Mouse (Mus musculus) T-helper 17 cell (primary cell): Measurements from ENCODE around the gene Strada.

Source experiments
- in situ Hi-C, 2 experiments: fragments of 300-600 bp; cut with MboI, MseI; formaldehyde crosslinking; loops; 1 replicate in 1 of 2; 2 replicates in 1 of 2; pipeline ENCODE4 v1.15.1; 2025; ENCODE audit warnings: high pct_unique_total_duplicates in 2 of 2

Gene Strada

DNA sequence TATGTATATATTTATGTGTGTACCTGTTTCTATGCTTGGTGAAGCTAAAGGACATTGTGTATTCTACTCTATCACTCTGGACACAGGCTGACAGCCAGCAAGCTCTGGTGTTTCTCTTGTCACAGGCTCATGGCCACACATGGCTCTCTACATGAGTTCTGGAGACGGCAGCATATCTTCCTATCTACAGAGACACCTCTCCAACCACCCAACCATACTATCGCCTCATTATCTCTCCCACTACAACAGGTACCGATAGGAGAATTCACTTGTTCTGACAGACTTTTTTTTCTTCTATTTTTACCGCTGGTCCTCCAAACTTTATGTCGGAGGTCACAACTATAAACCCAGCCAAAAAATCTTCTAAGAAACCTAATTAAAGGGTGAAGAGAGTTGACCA lies 9.7 kb downstream of the Strada start:
- in situ Hi-C loops: loop anchor here in 1 of 2 experiments (5.0 to 10.0 kb wide), 2 partner anchors 40 to 933 kb away; no protein-coding TSS in a partner anchor

DNA sequence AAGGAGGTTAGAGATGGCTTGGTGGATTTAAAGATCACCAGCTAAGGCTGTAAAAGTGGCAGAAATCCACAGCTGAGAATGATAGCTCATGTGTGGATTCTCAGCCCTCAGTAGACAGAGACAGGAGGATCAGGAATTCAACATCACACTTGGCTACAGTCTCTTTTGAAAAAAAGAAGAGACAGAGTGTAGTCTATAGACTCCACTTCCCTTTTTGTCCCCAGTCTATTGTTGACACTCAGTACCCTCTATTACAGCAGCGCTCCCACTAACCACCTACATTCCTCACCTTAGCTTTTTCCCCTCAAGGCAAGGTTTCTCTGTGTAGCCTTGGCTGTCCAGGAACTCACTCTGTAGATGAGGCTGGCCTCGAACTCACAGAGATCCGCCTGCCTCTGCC lies 10.3 kb downstream of the Strada start:
- in situ Hi-C loops: loop anchor here in 1 of 2 experiments (5.0 to 10.0 kb wide), 2 partner anchors 39 to 933 kb away; no protein-coding TSS in a partner anchor

DNA sequence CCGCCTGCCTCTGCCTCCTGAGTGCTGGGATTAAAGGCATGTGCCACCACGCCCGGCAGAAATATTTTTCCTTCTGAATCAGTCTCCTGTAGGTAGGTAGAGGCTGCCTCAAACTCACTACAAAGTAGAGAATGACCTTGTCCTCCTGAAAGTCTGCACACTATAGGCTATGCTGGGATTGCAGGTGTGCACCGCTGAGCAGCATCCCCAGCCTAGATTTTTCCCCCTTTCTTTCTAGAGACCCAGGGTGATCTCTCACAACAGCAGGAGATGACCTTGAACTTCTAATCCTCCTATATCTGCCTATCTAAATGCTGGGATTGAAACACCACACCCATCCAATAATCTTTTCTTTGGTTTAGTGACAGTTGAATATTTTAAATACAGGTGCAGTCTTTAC lies 14.6 kb downstream of the Strada start:
- in situ Hi-C loops: no loop called here

DNA sequence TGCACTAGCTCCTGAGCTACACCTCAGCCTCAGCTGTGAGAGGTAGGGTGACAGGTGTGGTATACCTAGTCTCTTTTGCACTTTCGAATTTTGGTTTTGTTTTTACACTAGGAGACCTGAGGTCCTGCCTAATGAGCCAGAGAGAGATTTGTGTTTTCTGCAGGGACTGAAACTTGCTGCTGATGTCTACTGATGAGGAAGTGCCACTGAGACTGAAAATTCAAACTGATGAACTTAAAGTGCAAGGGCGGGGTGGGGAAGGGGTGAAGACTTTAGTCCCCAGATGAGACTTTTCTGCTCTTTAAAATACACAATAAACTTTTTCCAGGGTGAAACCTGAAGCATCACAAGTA lies 21.5 kb downstream of the Strada start:
- in situ Hi-C loops: no loop called here

DNA sequence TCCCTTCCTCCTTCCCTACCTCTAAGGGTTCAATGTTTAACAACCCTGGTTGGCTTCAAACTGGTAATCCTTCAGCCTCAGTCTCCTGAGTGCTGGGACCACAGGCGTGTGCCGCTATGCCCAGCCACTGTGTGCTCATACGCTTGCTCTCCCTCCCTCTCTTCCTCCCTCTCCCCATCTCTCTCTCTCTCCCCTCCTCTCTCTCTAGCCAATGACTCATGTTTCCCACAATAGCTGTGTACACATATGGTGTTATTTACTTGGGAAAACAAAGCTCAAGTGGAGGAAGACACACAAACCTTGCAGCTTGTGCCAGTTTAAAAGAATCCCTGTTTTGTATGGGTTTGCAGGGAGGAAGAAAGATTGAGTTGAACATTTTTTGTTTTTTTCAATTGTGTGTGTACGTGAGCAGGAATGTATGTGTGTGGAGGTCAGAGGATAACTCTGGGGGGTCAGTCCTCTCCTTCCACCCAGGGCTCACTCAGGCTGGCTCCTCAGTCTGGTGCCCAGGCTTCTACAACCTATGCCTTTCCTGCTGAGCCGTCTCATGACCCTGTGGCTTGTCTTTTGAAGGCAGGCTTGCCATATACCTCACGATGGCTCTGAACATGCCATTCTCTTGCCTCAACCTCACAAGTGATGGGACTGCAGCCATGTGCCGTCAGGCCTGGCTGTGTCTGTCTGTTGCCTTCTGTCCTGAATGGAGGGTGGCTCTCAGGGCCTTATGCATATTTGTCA lies 22.1 kb downstream of the Strada start:
- in situ Hi-C loops: no loop called here

DNA sequence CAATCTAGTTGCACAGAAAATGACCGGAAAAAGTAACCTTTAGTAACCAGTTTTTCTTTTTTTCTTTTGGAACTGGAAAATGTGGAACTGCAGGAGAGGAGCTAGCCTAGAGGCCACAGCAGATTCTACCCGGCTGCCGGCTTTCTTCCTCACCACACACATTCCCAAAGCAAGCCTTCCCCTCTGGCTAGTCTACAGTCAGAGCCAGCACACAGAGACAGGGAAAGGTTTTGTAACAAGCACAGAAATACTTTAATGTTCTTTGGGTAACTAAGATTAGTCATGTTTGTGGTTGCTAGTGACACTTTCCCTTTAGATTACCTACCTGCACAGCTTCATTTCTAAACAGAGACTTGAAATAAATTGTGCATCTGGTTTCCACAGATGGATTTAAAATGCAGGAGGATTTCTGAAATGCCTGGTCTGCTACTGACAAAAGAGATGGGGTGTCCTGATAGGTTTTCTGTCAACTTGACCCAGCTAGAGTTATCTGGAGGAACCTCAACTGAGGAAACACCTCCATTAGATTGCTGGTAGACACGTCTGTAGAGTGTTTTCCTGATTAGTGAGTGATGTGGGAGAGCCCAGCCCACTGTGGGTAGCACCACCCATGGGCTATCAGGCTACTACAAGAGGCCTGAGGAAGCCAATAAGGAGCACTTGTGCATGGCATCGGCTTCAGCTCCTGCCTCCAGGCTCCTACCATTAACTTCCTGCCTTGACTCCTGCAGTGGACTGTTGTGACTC lies 23.8 kb downstream of the Strada start:
- in situ Hi-C loops: no loop called here

DNA sequence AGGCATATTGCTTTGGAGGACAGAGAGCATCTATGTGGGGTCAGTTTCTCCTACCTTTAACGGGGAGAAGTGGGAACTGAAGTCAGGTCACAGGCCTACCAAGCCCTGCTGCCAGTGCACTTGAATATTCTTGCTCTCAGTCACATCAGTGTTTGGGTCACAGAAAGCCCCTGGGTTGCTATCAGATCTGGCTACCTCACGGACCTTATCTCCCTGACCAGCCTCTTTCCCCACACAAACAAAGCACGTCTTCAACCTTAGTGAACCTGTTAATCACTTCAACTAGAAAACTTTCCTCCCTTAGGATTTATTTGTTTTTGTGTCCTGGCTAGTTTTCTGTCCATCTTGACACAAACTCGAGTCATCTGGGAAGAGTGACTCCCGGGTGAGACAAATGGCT lies 25.6 kb downstream of the Strada start:
- in situ Hi-C loops: no loop called here

DNA sequence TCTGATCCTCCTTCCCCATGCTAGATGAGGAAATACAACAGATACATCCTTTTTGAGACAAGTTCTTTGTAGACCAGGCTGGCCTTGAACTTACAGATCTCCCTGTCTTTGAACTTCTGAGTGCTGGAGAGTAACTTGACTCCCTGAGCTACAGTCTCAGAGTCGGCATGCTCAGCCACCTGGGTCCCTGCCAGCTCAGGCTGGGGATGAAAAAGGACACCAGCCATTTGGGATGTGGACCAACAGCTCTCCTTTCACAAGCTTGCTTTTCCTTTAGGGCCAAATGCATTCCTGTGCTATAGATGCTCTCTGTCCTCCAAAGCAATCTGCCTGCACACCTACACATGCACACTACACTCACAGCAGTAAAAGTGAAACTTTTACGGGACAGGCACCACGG lies 26.9 kb downstream of the Strada start:
- in situ Hi-C loops: no loop called here

DNA sequence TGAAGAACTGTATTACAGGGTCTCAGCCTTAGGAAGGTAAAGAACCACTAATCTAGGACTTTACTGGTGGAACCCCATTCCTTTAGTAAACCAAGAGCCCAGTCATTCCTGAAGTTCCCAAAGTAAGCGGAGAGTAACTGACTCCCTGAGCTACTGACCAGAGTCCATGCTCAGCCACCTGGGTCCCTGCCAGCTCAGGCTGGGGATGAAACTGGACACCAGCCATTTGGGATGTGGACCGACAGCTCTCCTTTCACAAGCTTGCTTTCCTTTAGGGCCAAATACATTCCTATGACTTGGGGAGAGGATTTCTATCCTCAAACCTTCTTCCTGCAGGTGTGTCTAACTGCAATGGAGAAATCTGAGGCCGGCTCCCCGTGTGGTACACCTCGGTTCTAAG lies 27.6 kb downstream of the Strada start:
- in situ Hi-C loops: loop anchor here in 1 of 2 experiments (5.0 kb wide), 1 partner anchor 227 kb away; no protein-coding TSS in a partner anchor

DNA sequence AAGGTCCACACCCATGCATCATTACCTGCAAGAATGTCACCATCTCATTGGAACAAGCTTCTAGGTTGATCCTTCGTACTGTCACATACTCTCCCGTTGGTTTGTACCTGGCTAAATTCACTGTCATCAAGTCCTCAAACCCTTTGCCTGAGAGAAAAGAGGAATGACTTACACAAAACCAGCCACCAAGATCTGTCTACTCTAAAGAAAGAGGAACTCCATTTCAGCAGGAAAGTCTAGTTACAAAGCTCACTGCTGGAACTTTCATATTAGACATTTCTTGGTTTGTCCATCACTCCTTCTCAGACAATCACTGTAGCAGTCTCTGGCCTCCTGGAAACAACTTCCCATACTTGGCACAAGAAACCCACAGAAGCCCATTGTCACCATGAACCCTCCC lies 28.7 kb downstream of the Strada start:
- in situ Hi-C loops: loop anchor here in 1 of 2 experiments (5.0 kb wide), 1 partner anchor 226 kb away; no protein-coding TSS in a partner anchor

DNA sequence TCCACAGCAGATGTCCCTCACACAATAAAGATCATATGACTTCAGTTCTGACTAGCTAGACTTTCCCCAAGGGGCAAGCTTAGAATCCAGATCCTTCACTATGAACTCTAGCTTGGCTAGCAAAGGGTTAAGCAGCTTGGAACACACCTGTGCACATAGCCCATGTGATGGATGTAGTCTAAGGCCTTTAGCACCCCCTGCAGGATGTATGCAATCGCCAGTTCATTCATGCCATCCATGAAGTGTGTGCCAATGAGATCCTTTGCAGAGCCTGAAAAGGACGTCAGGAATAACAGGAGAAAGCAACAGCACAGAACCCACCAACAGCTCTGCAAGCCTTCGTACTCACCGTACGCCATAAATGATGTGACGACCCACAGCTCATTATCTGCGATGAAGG lies 31.2 kb downstream of the Strada start:
- in situ Hi-C loops: loop anchor here in 1 of 2 experiments (5.0 kb wide), 1 partner anchor 224 kb away; no protein-coding TSS in a partner anchor

DNA sequence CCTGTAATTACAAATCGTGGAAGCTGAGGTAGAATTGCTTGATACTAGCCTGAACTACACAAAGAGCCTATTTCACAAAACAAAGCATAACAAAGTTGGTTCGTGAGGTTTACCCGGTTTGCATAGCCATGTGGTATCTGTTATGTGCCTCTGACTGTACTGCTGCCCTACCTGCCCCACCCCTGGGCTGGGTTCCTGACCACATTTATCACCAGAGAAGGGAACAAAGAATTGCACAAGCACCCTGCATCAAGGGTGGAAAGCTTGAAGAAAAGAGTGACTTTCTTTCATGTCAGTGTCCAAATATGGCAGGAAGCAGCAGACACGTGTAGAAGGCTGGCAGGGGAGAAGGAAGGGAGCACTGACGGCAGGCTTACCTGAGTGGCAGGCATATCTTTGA lies 34.5 kb downstream of the Strada start:
- in situ Hi-C loops: loop anchor here in 1 of 2 experiments (10.0 kb wide), 1 partner anchor 517 kb away; no protein-coding TSS in a partner anchor

DNA sequence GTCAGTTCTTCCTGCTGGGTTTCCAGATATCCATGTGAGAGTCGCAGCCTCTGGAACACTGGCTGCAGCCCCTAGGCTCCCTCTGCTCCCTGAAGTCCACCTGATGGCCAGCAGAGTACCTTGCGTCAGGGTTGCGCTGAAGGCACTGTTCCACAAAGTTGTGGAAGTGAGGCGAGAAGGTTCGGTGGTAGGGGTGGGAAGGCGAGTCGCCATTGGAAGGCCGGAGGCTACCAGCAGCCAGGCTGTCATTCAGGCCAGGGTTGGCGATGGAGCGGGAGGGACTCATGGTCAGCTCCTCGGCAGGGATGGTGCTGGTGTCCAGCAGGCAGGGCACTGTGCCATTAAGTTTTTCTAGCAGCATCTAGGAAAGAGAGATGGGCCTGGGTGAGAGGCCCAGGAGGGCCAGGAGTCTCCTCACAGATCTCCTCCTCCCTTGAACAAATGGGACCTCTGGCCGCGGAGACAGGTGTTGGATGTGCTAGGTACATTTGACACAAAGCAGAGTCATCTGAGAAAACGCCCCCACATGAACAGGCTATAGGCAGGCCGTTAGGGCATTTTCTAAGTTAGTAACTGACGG lies 37.3 kb downstream of the Strada start:
- in situ Hi-C loops: loop anchor here in 1 of 2 experiments (5.0 to 10.0 kb wide), 2 partner anchors 48 to 520 kb away; no protein-coding TSS in a partner anchor

DNA sequence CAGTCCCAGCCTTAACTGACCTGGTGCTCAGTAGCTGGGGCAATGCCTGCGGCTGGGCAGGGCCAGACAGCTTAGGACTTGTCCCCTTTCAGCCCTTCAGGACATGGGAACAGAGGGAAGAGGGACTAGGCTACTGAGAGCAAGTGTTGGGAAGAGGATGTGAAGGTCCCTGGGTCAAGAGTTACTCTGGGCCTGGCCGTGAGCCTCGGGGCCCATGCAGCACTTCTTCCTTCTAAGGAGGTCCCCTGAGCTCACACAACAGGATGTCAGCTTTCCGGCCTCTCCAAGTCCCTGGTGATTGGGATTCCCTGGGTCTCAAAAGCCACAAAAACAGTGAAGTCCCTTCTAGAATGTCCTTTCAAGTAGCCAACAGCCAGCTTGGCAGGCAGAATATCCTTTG lies 38.4 kb downstream of the Strada start:
- in situ Hi-C loops: loop anchor here in 1 of 2 experiments (5.0 to 10.0 kb wide), 2 partner anchors 49 to 521 kb away; no protein-coding TSS in a partner anchor

DNA sequence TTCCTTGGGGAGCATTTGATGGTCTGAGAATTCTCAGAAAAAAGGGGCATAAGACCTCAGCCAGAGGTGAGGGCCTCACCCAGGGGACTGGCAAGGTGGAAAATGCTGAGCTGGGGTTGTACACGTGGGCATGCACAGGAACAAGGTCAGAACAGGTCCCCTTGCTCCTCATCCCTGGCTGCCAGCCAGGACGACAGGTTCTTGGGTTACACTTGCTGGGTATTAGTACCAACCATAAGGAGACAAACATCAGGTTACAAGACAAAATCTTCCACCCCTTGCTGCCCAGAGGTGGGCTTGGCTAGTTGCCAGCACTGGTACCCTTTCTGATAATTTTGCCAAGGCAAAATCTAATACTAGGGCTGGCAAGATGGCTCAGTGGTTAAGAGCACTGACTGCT lies 39.7 kb downstream of the Strada start:
- in situ Hi-C loops: loop anchor here in 1 of 2 experiments (5.0 to 10.0 kb wide), 2 partner anchors 50 to 523 kb away; no protein-coding TSS in a partner anchor

DNA sequence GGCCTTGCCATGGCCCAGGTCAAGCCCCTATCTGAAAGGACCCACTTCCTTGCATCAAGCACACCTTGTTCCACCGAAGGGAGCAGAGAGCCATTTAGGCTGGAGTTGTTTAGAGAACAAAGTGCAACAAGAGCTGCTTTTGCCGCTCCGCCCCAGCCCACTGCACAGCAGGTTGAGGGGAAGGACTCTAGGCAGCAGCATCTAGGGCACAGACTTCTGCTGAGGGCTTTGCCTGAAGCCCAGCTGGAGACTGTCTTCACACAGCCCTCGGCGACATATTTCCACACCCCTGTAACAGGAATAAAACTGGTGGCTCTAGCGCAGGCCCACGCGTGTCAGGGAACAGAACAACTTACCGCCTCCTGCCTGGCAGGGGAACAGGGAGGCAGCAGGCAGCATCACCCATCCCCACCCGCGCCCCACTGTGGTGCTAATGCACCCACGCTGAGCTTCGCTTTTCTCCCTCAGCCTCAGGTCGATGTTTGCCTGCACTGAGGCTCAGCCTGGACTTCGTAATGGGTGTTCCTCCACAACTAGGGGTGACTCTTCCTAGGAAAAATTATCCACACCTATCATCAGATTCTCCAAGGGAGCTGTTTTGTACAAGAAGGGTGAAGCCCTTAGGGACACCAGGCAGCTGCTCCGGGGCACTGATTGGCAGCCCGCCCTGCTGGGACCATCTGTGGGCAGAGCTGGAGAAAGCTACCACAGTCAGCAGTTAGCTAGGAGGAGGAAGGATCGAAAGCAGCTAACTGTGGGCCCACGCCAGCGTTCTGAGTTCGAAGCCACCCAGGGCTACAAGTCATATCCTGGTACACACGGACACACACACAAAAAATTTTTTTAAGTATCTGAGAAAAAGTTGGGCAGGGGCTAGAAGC lies 40.9 kb downstream of the Strada start, which contains the start of the genes Gm10840 and Limd2:
Gene Gm10840, plus strand, starts transcription at position 10 of the 881 bp plus-strand sequence.
Gene Limd2, minus strand, starts transcription at position 20 of the 881 bp plus-strand sequence.
- in situ Hi-C loops: loop anchor here in 1 of 2 experiments (5.0 to 10.0 kb wide), 2 partner anchors 51 to 524 kb away; no protein-coding TSS in a partner anchor

DNA sequence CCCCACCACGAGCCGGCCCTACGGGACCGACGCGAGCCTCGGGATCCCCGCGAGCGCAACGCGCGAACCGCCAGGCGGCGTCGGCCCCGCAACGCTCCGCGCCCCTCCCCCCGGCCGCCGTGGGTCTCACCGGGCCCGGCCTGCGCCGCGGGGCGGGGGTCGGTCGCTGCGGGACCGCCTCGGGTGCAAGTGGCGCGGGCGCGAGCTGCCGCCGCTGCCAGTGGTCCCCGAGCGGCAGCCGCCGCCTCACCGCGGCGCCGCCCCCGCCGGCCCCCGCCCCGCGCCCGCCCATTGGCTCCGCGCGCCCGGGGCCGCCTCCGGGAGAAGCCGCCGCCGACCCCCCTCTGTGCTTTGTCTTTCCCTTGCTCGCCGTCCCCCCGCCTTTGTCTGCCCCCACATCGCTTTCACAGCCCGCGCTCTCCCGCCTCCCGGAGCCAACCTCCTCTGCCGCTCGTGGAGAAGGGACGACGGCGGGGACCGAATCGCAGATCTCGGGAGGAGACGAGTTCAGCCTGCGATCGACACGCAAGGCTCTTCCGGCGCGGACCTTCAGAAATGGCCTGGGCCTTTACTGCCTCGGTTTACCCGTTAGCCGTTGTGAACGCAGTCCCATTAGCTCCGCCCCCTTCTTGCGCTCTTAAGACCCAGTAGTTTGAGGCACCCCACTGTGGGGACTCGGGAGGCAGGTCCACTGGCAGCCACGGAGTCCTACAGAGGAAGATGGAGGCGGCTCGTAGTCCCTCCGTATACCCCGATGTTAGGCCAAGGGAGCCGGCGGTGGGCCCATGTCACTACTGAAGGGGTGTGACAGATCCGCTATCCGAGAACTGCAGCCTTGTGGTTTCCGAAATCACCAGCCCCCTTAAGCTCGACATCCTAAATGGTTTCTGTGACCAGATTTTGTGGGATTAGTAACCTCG lies 41.8 kb downstream of the Strada start:
- in situ Hi-C loops: loop anchor here in 1 of 2 experiments (5.0 to 10.0 kb wide), 2 partner anchors 52 to 525 kb away; no protein-coding TSS in a partner anchor

DNA sequence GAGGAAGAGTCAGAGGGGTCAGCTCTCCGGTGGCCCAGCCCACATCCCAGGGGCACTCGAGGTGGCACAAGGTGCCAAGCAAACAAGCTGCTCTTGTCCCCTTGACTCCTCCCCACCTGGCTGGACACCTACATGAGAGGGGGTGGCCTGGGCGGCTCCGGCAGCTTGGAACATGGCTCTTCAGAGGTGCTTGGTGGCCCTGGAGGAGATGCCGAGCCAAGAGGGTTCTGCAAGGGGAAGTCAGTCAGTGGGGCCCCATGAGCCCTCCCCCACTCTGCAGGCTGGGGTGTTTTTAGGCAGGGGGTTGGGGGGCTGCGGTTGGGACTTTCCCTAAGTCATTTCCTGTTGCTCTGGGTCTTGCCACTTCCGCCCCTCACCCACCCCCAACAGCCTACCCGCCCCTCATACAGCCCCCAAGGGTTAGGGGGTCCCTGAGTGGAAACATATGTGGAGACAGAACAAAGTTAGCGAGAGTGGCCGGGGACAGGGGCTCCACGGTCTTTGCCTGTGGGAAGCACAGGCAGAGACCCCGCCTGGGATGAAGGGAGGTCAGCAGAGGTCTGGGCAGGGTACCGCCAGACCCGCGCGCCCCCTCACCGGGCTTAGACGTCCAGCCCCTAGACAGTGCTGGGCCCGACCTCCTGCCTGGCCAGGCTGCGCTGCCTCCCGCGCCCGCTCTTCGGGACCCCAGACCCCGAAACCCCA lies 42.6 kb downstream of the Strada start:
- in situ Hi-C loops: no loop called here

DNA sequence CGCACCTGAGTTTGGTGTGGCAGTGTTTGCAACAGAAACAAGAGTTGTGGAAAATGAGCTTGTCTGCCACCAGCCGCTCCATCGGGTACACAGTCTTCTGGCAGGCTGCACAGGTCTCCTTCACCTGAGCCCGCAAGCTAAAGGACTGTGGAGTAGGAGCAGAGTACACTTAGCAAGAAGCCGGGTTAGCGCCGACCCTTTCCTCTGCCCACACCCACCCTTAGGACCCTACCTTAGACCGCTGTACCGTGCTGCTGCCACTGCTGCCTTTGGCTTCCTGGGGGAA lies 43.1 kb downstream of the Strada start:
- in situ Hi-C loops: no loop called here
